Mouse (Mus musculus) natural killer cell, adult 2 months (primary cell): ENCODE measurements at regions not wholly inside any gene's neighbourhood (a gene's known extent, or its start where the extent isn't known, plus 50 kb on each side); places are given as distances from the start of the nearest gene placed in this dataset.
"Not testable (repeated sequence)": the region's sequence is repeated elsewhere in the genome, so short reads cannot be mapped to it uniquely, and the experiment has no call there.

Source experiments
- DNase-seq, 2 experiments: peaks; one replicate each; pipeline ENCODE4 v3.0.0; 2022; ENCODE audit warnings: low spot score in 2 of 2

GRCm38 (mm10) chr17:94866630-94867029 lies 116.8 kb upstream of the Mettl4 start:
- DNase-seq: no peak

- peak; percentile 54 to 67 for DNase-seq
Measured at GRCm38 (mm10) chr17:94864531-94865318, 114.9 kb upstream of the Mettl4 start.

DNA sequence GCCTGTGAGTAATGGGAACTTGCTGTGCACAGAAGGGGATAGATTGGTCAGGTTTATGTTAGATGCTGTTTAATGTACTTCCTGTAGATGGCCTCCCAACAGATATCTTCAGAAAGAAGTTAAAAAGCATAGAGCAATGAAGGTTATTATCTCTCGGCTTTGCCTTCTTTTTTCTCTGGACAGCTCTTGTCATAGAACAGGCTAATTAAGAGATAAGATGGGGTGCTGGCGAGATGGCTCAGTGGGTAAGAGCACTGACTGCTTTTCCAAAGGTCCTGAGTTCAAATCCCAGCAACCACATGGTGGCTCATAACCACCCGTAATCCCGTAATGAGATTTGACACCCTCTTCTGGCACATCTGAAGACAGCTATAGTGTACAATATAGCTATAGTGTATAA lies 104.9 kb upstream of the Mettl4 start:
- not testable (repeated sequence) for DNase-seq

DNA sequence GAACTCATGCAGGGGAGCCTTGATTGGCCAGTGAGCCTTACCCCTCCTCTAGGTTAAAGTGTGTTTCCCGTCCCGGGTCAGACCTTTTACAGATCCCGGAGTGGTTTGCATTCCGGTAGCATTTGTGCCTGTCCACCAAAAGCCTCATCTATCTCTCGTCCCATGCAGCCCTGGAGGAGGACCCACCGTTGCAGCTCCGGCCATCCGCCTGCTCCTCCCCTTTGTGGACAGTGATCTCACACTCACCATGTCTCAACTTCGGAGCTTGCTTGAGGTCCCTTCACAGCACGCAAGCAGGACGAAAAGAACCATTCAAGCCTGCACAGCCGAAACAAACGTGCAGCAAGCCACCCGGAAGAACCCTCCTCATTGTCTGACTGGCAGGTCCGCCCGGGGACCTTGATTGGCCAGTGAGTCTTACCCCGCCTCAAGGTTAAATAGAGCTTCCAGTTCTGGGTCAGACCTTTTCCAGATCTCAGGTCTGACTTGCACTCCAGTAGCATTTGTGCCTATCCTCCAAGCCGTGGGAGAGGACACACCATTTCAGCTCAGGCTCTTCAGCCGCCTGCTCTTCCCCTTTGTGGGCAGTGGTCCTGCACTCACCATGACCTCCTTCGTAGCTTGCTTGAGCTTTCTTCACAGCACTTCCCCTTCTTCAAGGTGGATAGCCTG lies 84.8 kb upstream of the Mettl4 start:
- peak; percentile 62 to 68 for DNase-seq

DNA sequence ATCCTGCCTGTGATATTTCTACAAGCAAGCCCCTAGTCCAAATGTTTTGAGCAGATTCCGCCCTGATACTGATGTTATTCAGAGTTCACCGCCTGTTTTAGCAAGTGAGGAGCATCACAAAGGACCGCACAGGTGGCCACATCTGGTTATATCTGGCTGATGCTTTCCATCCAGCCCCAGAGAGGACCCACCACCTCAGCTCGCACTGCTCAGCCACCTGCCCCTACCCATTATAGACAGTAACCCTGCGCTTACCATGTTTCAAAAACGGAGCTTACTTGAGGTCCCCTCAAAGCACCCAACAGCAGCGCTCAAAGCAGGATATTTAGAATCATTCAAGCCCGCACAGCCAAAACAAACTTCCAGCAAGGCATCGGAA lies 84.2 kb upstream of the Mettl4 start:
- not testable (repeated sequence) for DNase-seq

DNA sequence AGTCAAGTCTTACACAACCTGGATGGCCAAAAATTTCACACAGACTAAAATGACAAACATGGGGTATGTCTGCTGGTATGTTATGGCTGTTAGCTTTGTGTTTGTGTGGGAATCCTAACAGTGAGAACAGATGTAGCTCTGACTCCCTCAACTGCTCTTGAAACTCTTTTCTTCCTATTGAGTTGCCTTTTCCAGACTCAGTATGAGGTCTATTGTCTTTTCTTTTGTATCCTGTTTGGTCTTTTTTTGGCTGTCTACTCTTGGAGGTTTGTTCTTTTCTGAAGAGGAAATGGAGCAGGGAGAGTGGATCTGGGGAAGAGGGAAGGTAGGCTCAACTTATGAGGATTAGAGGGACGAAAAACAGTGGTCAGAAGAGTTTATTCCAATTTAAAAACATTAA lies 76.6 kb upstream of the Mettl4 start:
- DNase-seq: not testable (repeated sequence)

GRCm38 (mm10) chr17:94808758-94809157 lies 58.9 kb upstream of the Mettl4 start:
- DNase-seq: no peak
